Mouse (Mus musculus) E14TG2a.4 (cell line): ENCODE data around the gene Gm5485.

ENCODE experiments used
- CTCF ChIP-seq: conservative IDR thresholded peaks from 2 replicates; pipeline ENCODE4 v1.5.1; 2014; ENCODE audit warnings: low read length
- NANOG ChIP-seq: IDR thresholded peaks from 2 replicates; pipeline ENCODE4 v1.6.1; 2014; ENCODE audit warnings: borderline replicate concordance, low read length, mixed read lengths

DNA sequence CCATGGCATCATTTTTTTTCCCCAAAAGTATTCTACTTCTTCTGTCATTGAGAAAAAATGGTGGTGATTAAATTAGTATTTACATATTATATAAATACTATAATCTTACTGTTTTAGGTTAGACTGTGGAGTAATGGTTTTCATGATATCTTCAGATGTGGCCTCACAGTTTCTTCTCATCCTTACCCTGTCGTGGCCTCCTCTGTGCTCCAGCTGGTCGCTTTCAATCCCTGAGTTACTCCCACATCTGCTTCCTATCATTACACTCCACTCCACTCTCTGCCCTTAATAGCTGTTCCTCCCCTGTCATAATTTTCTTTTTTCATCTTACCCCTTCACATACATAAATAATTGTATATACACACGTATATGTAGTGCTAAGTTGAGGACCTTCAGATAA is 41.0 kb upstream of the Gm5485 start:
- TF ChIP-seq CTCF (no peak), NANOG (no peak)
